Mouse (Mus musculus): ENCODE measurements around the gene Gm47429. TPM values are rescaled to one million over a fixed set of nuclear protein-coding genes. Genes with fewer than 3 reads are reported as not detected.

The Gm47429 gene
- polyA plus RNA-seq, 1 experiment from 2014 or later: not detected

DNA sequence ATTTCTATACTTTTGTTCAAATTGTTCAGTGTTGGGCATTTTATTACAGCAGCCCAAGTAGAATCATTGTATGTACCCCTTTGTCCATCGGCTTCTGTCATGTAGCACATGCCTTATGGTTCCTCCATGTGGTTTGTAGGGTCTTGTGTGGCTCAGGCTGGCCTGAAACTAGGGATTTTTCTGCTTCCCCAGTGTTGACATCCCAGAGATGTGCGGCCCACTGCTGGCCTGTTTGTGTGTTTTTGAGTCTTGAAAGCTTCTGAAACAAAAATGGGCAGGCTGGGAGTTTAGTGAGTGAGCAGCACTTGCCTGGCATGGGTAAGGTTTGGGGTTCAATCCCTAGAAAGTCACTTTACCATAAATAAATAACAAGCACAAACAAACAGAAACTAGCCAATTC lies 19.2 kb downstream of the Gm47429 start:
- H3K4me2 ChIP-seq (ENCODE audit: low read depth, low read length): no peak overlapping the region
- peaks cover 23% of the 10 kb centered on the region for H3K36me3 ChIP-seq (ENCODE audit: control insufficient read depth, insufficient read depth, low read length)
- H3K9ac ChIP-seq (ENCODE audit: low read length): no peak overlapping the region
- no peak for ATAC-seq (ENCODE audit: low read depth)
- WGBS: 88% methylated on average over 2 of the region's 2 CpGs
- H3K4me1 ChIP-seq (replicated peaks; ENCODE audit: control insufficient read depth, insufficient read depth, low read length): no peaks in the 10 kb centered on the region
- no peak overlapping the region for H3K4me3 ChIP-seq (ENCODE audit: low read length)
- no peaks in the 10 kb centered on the region for H3K9me3 ChIP-seq (ENCODE audit: control insufficient read depth, low read length)
- no peak overlapping the region for H3K27ac ChIP-seq (ENCODE audit: low read length)
- H3K27me3 ChIP-seq (ENCODE audit: control insufficient read depth, insufficient read depth, low read depth, low read length): no peaks in the 10 kb centered on the region

DNA sequence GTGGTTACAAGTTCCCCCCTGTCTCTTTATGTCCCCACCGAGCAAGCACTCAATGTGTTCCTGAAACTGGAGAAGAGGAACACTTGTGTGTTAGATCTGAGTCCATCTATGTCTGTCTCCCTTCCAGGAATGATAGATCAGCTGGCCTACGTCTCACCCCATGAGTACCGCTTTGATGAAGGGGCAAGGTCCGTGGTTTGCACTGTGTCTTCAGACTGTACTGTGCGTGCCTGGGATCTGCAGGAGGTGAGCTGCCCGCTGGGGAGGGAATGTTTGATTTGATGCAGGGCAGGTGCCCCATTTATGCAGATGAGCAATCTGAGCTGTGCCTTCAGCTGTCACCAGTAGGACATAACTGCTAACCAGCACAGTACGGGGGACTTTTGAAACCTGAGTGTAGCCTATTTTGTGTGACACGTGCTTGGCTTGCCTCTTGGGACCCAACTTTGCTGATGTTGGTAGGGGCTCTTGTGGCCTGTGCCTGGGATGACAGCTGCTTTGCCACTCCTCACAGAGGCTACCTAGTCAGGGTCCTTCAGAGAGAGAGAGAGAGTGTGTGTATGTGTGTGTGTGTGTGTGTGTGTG lies 20.0 kb downstream of the Gm47429 start:
- peaks cover 20% of the 10 kb centered on the region for H3K36me3 ChIP-seq (ENCODE audit: control insufficient read depth, insufficient read depth, low read length)
- no peaks in the 10 kb centered on the region; the same call in 1 of the 2 replicates for H3K4me1 ChIP-seq (replicated peaks; ENCODE audit: control insufficient read depth, insufficient read depth, low read length)
- no peak overlapping the region for H3K27ac ChIP-seq (ENCODE audit: low read length)
- no peak for ATAC-seq (ENCODE audit: low read depth)
- no peaks in the 10 kb centered on the region for H3K9me3 ChIP-seq (ENCODE audit: control insufficient read depth, low read length)
- 85% methylated on average over 8 of the region's 8 CpGs for WGBS
- no peak overlapping the region for H3K4me3 ChIP-seq (ENCODE audit: low read length)
- H3K9ac ChIP-seq (ENCODE audit: low read length): no peak overlapping the region
- no peak overlapping the region for H3K4me2 ChIP-seq (ENCODE audit: low read depth, low read length)
- H3K27me3 ChIP-seq (ENCODE audit: control insufficient read depth, insufficient read depth, low read depth, low read length): no peaks in the 10 kb centered on the region

DNA sequence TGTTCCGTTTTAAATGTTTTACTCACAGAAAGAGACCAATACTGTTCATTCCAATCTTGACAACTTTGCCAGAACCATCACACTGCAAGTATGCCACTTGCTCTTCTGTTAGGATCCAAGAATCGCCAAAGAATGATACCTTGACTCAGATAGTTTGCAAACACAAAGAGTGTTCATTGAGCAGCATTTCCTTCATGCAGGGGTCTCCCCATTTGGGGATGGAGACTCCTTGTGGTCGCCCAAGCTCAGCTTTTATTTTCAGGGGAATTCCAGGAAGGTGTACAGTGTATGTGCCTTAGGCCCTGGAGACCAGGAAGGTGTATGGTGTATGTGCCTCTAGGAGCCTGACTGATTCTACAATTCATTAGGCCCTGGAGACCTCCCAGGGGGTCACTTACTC lies 25.3 kb downstream of the Gm47429 start:
- 29% methylated on average over 3 of the region's 3 CpGs for WGBS
- Histone ChIP-seq H3K4me3 (ENCODE audit: low read length) (peak overlapping the region; percentile 89), H3K4me2 (ENCODE audit: low read depth, low read length) (peak overlapping the region; percentile 74), H3K27ac (ENCODE audit: low read length) (no peak overlapping the region; the same call in 1 of the 2 replicates), H3K9ac (ENCODE audit: low read length) (peak overlapping the region; percentile 86), H3K27me3 (ENCODE audit: control insufficient read depth, insufficient read depth, low read depth, low read length) (no peaks in the 10 kb centered on the region), H3K9me3 (ENCODE audit: control insufficient read depth, low read length) (no peaks in the 10 kb centered on the region), H3K36me3 (ENCODE audit: control insufficient read depth, insufficient read depth, low read length) (peaks cover 2% of the 10 kb centered on the region), H3K4me1 (replicated peaks; ENCODE audit: control insufficient read depth, insufficient read depth, low read length) (peaks cover 7% of the 10 kb centered on the region; the same call in 1 of the 2 replicates)
- no peak for ATAC-seq (ENCODE audit: low read depth)

DNA sequence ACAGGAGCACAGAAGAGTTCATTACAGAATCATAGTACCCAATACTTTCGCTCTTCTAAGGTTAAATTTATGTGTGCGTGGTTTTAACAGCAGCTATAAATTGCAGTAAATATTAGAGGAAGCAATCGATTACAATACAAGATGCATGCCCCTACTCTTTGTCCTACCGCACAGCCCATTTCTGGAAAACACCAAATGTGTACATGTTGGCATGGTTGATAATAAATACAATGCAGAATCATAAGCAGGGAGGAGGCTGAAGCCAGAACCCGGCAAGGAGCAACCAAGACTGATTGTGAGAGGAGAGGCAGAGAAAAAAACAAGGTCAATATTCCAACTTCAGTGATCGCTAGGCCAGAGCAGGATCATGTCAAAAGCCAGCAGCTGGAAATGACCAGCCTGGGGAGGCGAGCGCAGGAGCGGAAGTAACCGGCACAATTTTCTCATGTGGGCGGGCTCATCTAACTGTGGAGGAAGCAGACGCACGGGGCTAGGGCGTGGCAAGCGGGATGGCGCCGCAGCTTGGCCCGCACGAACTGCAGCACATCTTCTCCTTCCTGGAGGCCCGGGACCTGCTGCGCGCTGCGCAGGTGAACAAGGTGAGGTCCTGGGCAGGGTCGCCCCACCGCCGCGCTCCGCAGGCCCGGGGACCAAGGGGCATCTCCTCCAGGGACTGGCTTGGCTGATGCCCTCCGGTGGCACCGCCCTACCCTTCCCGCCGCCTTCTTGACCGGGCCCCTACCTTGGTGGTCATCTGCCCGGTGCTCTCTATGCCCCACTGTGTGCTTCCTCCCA lies 26.1 kb downstream of the Gm47429 start, which contains the start of gene Fbxw17:
Gene Fbxw17 (plus strand): TSS at position 476 of the 795 bp plus-strand sequence.
- Histone ChIP-seq H3K36me3 (ENCODE audit: control insufficient read depth, insufficient read depth, low read length) (no peaks in the 10 kb centered on the region; the same call in 1 of the 2 replicates), H3K4me3 (ENCODE audit: low read length) (peak within 1 kb of the TSS; percentile 89), H3K4me1 (replicated peaks; ENCODE audit: control insufficient read depth, insufficient read depth, low read length) (peaks cover 7% of the 10 kb centered on the region; the same call in 1 of the 2 replicates), H3K27me3 (ENCODE audit: control insufficient read depth, insufficient read depth, low read depth, low read length) (no peaks in the 10 kb centered on the region), H3K27ac (ENCODE audit: low read length) (no peak within 1 kb of the TSS; the same call in 1 of the 2 replicates), H3K4me2 (ENCODE audit: low read depth, low read length) (peak within 1 kb of the TSS; percentile 74), H3K9ac (ENCODE audit: low read length) (peak within 1 kb of the TSS; percentile 86), H3K9me3 (ENCODE audit: control insufficient read depth, low read length) (no peaks in the 10 kb centered on the region)
- peak; percentile 98 for ATAC-seq (ENCODE audit: low read depth)
- 11% methylated on average over 34 of the region's 35 CpGs for WGBS

Other genes starting within 250 kb of the Gm47429 start
- 0.14 and 0.16 TPM in 2 replicates for gene Gm906, start 193.6 kb downstream of the Gm47429 start, polyA plus RNA-seq (2015; fragmentation: Nextera tagmentation; extraction: Ambion mirVana)
- gene Fbxw17, start 26.0 kb downstream of the Gm47429 start, polyA plus RNA-seq (2015; fragmentation: Nextera tagmentation; extraction: Ambion mirVana): 30.2 and 31.2 TPM in 2 replicates
- not detected in 2 replicates for gene Nutm2, start 23.4 kb upstream of the Gm47429 start, polyA plus RNA-seq (2015; fragmentation: Nextera tagmentation; extraction: Ambion mirVana)
- gene Gm904, start 199.3 kb upstream of the Gm47429 start, polyA plus RNA-seq (2015; fragmentation: Nextera tagmentation; extraction: Ambion mirVana): not detected in 2 replicates

Data from lung, embryonic 16.5 days (tissue).